Mouse (Mus musculus) neural tube, embryonic 12.5 days (tissue): ENCODE results near the gene Scrn3. TPM values are rescaled to one million over a fixed set of nuclear protein-coding genes. Genes with fewer than 3 reads are reported as not detected.
A peak's percentile ranks its signal among the peaks of the same experiment; 100 is the strongest.

ENCODE experiments used
- ATAC-seq: fragments of 200-750 bp; cut with Nextera tagmentation; 2 replicates; pipeline ENCODE4 v1.8.0; 2017; ENCODE audit warnings: low read depth, mild to moderate bottlenecking, moderate TSS enrichment, moderate library complexity; ENCODE audit not compliant: low FRiP score
- H3K27ac ChIP-seq: fragments of 300-500 bp; sonication (generic); 2 replicates; pipeline ENCODE4 v1.5.1; 2016
- H3K27me3 ChIP-seq: fragments of 300-500 bp; sonication (generic); replicated peaks from 2 replicates; pipeline ENCODE4 v1.6.1; 2016; ENCODE audit warnings: mild to moderate bottlenecking
- H3K36me3 ChIP-seq: fragments of 300-500 bp; sonication (generic); 2 replicates; pipeline ENCODE4 v1.6.1; 2016; ENCODE audit warnings: mild to moderate bottlenecking
- H3K4me1 ChIP-seq: fragments of 300-500 bp; sonication (generic); 2 replicates; pipeline ENCODE4 v1.6.1; 2016
- H3K4me2 ChIP-seq: fragments of 300-500 bp; sonication (generic); replicated peaks from 2 replicates; pipeline ENCODE4 v1.6.1; 2016; ENCODE audit warnings: mild to moderate bottlenecking
- H3K4me3 ChIP-seq: fragments of 300-500 bp; sonication (generic); 2 replicates; pipeline ENCODE4 v1.5.1; 2016
- H3K9ac ChIP-seq: fragments of 300-500 bp; sonication (generic); 2 replicates; pipeline ENCODE4 v1.6.1; 2016; ENCODE audit warnings: mild to moderate bottlenecking
- H3K9me3 ChIP-seq: fragments of 300-500 bp; sonication (generic); 2 replicates; pipeline ENCODE4 v1.6.1; 2016; ENCODE audit warnings: mild to moderate bottlenecking
- WGBS: fragments of 180-500 bp; shearing (Covaris S2); methylation state at CpG from one replicate; pipeline ENCODE4 v1.1.7; 2016; 5-methylcytosine and 5-hydroxymethylcytosine counted together
- polyA plus RNA-seq: library from polyadenylated mRNA; unstranded; fragments of >200 nt; fragmentation: Nextera tagmentation; extraction: Ambion mirVana; gene quantifications from 2 replicates; pipeline ENCODE4 v1.2.1, GENCODE M21; 2016

Scrn3 gene
- polyA plus RNA-seq, 1 experiment from 2014 or later, result 12.3 TPM

DNA sequence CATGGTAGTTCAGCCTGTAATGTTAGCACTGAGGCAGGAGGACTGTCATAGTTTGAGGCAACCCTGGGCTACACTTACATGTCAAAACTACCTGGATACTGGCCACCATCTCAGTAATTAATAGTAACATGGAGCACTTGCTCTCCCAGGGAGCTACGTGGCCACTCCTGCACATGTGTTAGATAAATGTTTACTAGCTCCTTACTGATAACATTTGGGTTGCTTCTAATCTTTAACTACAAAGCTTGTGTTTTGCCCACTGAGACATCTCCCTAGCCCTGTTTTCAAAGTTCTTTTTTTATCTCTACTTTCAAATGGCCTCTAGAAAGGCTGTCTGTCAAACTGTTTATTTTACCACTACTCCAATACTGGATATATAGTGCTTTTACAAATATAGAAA, 10.4 kb upstream of the Scrn3 start:
- Histone ChIP-seq H3K4me2 (no peak overlapping the region), H3K9me3 (no peaks in the 10 kb centered on the region), H3K27me3 (no peaks in the 10 kb centered on the region), H3K4me1 (no peaks in the 10 kb centered on the region), H3K4me3 (no peak overlapping the region), H3K27ac (no peak overlapping the region), H3K9ac (no peak overlapping the region), H3K36me3 (peaks cover 30% of the 10 kb centered on the region)
- WGBS, result 95% methylated on average over 1 of the region's 1 CpGs
- no peak for ATAC-seq

- H3K4me1 ChIP-seq, result no peaks in the 10 kb centered on the region
- 97% methylated on average over 9 of the region's 9 CpGs for WGBS
- no peak overlapping the region for H3K4me3 ChIP-seq
- no peaks in the 10 kb centered on the region for H3K9me3 ChIP-seq
- peaks cover 37% of the 10 kb centered on the region for H3K36me3 ChIP-seq
- ATAC-seq, result no peak
- H3K4me2 ChIP-seq, result no peak overlapping the region
- H3K9ac ChIP-seq, result no peak overlapping the region
- no peaks in the 10 kb centered on the region for H3K27me3 ChIP-seq
- H3K27ac ChIP-seq, result no peak overlapping the region
Measured at GRCm38 (mm10) chr2:73302722-73303121, 9.7 kb upstream of the Scrn3 start.

- no peaks in the 10 kb centered on the region for H3K27me3 ChIP-seq
- no peaks in the 10 kb centered on the region for H3K9me3 ChIP-seq
- H3K4me1 ChIP-seq, result no peaks in the 10 kb centered on the region
- no peak overlapping the region for H3K4me3 ChIP-seq
- WGBS, result 94% methylated on average over 5 of the region's 5 CpGs
- peaks cover 50% of the 10 kb centered on the region for H3K36me3 ChIP-seq
- ATAC-seq, result no peak
- no peak overlapping the region for H3K9ac ChIP-seq
- no peak overlapping the region for H3K4me2 ChIP-seq
- H3K27ac ChIP-seq, result no peak overlapping the region
Measured at GRCm38 (mm10) chr2:73304506-73304905, 7.9 kb upstream of the Scrn3 start.

- peaks cover 1% of the 10 kb centered on the region; the same call in 1 of the 2 replicates for H3K4me1 ChIP-seq
- no peak overlapping the region for H3K4me3 ChIP-seq
- peaks cover 51% of the 10 kb centered on the region for H3K36me3 ChIP-seq
- H3K9me3 ChIP-seq, result no peaks in the 10 kb centered on the region
- no peak overlapping the region for H3K27ac ChIP-seq
- no peak overlapping the region for H3K4me2 ChIP-seq
- no peaks in the 10 kb centered on the region for H3K27me3 ChIP-seq
- no peak for ATAC-seq
- 88% methylated on average over 7 of the region's 7 CpGs for WGBS
- no peak overlapping the region for H3K9ac ChIP-seq
Measured at GRCm38 (mm10) chr2:73306006-73306405, 6.4 kb upstream of the Scrn3 start.

DNA sequence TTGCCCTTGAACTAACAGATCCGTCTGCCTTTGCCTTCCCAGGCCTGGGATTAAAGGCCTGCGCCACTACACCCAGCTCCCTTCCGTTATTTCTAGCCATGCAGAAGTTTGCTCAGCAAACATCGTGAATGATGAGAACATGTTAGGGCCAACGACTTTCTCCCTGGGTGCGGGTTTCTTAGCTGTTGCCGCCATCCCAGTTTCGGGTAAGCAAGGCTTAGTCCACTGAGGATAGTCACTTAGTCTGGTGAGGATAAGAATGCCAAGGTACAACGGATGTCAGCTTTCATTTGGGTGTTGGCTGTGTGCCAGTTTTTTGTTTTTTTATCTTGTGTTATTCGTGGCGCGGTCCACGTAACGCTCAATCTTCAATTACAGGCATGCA, 708 bp downstream of the Scrn3 start:
- Histone ChIP-seq H3K9me3 (no peaks in the 10 kb centered on the region), H3K4me2 (peak overlapping the region; percentile 92), H3K4me3 (peak overlapping the region; percentile 83), H3K27me3 (no peaks in the 10 kb centered on the region), H3K36me3 (peaks cover 17% of the 10 kb centered on the region), H3K9ac (peak overlapping the region; percentile 38; the same call in 1 of the 2 replicates), H3K27ac (no peak overlapping the region), H3K4me1 (peaks cover 11% of the 10 kb centered on the region)
- peak; percentile 52; the same call in 1 of the 2 replicates for ATAC-seq
- WGBS, result 53% methylated on average over 14 of the region's 14 CpGs

GRCm38 (mm10) chr2:73314311-73314710, 1.9 kb downstream of the Scrn3 start:
- H3K9me3 ChIP-seq, result no peaks in the 10 kb centered on the region
- no peak for ATAC-seq
- no peak overlapping the region for H3K4me3 ChIP-seq
- H3K27me3 ChIP-seq, result no peaks in the 10 kb centered on the region
- peaks cover 6% of the 10 kb centered on the region; the same call in 1 of the 2 replicates for H3K36me3 ChIP-seq
- H3K9ac ChIP-seq, result no peak overlapping the region
- WGBS, result 93% methylated on average over 3 of the region's 3 CpGs
- no peak overlapping the region for H3K27ac ChIP-seq
- H3K4me1 ChIP-seq, result peaks cover 11% of the 10 kb centered on the region
- H3K4me2 ChIP-seq, result no peak overlapping the region

DNA sequence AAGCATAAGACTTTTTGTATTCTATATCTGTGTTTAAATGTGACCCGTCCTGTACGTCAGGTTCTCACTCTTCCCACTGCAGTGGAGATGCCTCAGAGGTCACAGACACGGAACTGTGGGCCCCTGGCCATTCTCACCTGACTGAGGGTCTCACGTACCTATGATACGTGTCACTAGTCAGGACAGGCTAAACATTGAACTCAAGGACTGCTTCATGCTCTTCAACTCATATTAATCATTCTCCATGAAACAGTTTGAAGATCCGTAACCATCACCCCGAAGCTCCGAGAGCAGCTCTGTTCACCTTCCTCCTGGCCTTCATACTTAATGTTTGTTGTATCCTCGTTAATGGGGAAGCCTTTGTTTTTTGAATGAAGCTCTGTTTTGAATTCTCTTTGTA, 5.0 kb downstream of the Scrn3 start:
- Histone ChIP-seq H3K9me3 (no peaks in the 10 kb centered on the region), H3K27me3 (no peaks in the 10 kb centered on the region), H3K9ac (no peak overlapping the region), H3K27ac (no peak overlapping the region), H3K4me2 (no peak overlapping the region), H3K4me3 (no peak overlapping the region), H3K36me3 (no peaks in the 10 kb centered on the region), H3K4me1 (no peaks in the 10 kb centered on the region)
- WGBS, result 93% methylated on average over 9 of the region's 9 CpGs
- no peak for ATAC-seq

DNA sequence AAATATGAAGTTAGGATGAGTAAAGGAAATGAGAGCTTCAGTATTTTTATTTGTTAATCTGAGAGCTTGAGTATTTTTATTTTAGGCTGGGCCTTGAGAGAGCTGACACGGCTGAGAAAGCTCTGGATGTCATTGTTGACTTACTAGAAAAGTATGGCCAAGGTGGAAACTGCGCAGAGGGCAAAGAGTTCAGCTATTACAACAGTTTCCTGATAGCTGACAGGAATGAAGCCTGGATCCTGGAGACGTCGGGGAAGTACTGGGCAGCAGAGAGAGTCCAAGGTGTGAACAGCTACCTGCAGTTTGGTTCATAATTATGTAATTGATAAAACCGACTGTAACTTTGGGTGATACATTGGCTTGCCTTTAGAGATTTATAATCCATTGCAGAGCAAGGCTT, 6.8 kb downstream of the Scrn3 start:
- no peaks in the 10 kb centered on the region for H3K36me3 ChIP-seq
- no peaks in the 10 kb centered on the region for H3K27me3 ChIP-seq
- H3K4me2 ChIP-seq, result no peak overlapping the region
- H3K4me3 ChIP-seq, result no peak overlapping the region
- no peak overlapping the region for H3K27ac ChIP-seq
- no peak for ATAC-seq
- WGBS, result 91% methylated on average over 5 of the region's 5 CpGs
- H3K9me3 ChIP-seq, result no peaks in the 10 kb centered on the region
- H3K9ac ChIP-seq, result no peak overlapping the region
- no peaks in the 10 kb centered on the region for H3K4me1 ChIP-seq

GRCm38 (mm10) chr2:73322991-73323390, 10.6 kb downstream of the Scrn3 start:
- Histone ChIP-seq H3K4me2 (no peak overlapping the region), H3K36me3 (no peaks in the 10 kb centered on the region), H3K9ac (no peak overlapping the region), H3K27me3 (no peaks in the 10 kb centered on the region), H3K4me1 (no peaks in the 10 kb centered on the region), H3K9me3 (no peaks in the 10 kb centered on the region), H3K4me3 (no peak overlapping the region), H3K27ac (no peak overlapping the region)
- 63% methylated on average over 12 of the region's 12 CpGs for WGBS
- no peak for ATAC-seq

GRCm38 (mm10) chr2:73325871-73326270, 13.5 kb downstream of the Scrn3 start:
- Histone ChIP-seq H3K9me3 (no peaks in the 10 kb centered on the region), H3K4me1 (no peaks in the 10 kb centered on the region), H3K36me3 (no peaks in the 10 kb centered on the region), H3K27ac (no peak overlapping the region), H3K9ac (no peak overlapping the region), H3K4me3 (no peak overlapping the region), H3K27me3 (no peaks in the 10 kb centered on the region), H3K4me2 (no peak overlapping the region)
- ATAC-seq, result no peak
- WGBS, result 81% methylated on average over 5 of the region's 5 CpGs

DNA sequence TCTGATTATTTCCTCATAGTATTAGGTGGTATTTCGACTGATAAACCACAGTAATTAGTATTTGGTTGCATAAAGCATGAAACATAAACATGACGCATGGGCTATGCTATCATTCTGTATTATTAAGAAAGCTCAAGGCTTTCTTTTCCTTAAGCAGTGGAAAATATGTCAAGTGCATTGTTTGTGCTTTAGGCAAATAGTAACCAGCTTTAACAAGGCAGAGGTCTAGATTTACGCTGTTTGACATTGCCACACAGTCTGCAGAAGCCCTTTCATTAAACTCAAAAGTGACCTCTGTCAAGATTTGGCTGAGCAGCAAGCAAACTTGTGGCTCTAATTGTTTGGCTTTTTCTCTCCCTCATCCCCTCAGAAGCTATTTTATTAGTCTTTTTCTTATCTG, 23.5 kb downstream of the Scrn3 start:
- Histone ChIP-seq H3K27me3 (no peaks in the 10 kb centered on the region), H3K27ac (no peak overlapping the region), H3K9ac (no peak overlapping the region), H3K9me3 (no peaks in the 10 kb centered on the region), H3K4me3 (no peak overlapping the region), H3K4me2 (no peak overlapping the region), H3K4me1 (no peaks in the 10 kb centered on the region), H3K36me3 (no peaks in the 10 kb centered on the region)
- no peak for ATAC-seq
- 97% methylated on average over 3 of the region's 3 CpGs for WGBS

DNA sequence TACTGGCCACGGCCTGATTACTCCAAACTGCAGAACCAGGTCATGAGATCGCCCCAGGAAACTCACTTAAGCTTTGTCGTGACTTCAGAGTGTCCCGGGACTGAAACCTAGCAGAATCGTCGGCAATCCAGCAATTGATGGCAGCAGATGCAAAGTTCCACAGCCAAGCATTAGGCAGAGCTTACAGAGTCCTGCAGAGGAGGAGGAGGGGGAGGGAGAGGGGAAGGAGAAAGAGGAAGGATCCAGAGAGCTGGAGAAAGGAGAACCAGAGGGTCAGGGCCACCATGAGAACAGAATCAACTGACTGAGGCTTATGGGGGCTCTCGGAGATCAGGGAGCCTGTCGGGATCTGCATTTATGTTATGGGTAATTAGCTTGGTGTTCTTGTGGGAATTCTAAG, 26.0 kb downstream of the Scrn3 start:
- Histone ChIP-seq H3K36me3 (no peaks in the 10 kb centered on the region), H3K4me3 (no peak overlapping the region), H3K27ac (no peak overlapping the region), H3K27me3 (no peaks in the 10 kb centered on the region), H3K9ac (no peak overlapping the region), H3K4me1 (no peaks in the 10 kb centered on the region), H3K9me3 (no peaks in the 10 kb centered on the region), H3K4me2 (no peak overlapping the region)
- WGBS, result 76% methylated on average over 8 of the region's 8 CpGs
- no peak for ATAC-seq

DNA sequence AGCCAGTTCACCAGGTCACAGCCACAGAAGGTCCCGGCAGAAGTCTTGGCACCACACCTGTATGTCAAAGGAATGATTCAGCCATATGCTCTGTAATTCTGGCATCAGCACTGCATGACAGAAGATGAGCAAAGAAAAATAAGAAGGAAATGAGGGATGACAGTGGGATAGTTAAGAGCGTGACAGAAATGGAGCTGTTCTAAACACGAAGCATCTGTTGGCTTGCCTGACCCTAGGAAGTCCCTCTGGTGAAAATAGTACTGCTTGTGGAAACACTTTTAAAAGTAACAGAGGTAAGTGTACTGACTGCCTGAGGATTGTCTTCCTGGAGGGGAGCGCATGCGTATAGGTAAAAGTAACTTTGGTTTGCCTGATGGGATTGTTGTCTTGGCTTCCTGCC, 31.3 kb downstream of the Scrn3 start:
- Histone ChIP-seq H3K36me3 (no peaks in the 10 kb centered on the region), H3K4me3 (no peak overlapping the region), H3K4me1 (peaks cover 4% of the 10 kb centered on the region; the same call in 1 of the 2 replicates), H3K9me3 (no peaks in the 10 kb centered on the region), H3K4me2 (no peak overlapping the region), H3K27ac (no peak overlapping the region), H3K27me3 (no peaks in the 10 kb centered on the region), H3K9ac (no peak overlapping the region)
- no peak for ATAC-seq
- 93% methylated on average over 5 of the region's 5 CpGs for WGBS
